Mouse (Mus musculus): ENCODE data around the gene Gm37240. TPM values are rescaled to one million over a fixed set of nuclear protein-coding genes. Genes with fewer than 3 reads are reported as not detected.

Gm37240 gene
- polyA plus RNA-seq, 1 experiment from 2014 or later = 7.2 TPM

- Histone ChIP-seq H3K4me3 (no peak overlapping the region), H3K9me3 (no peaks in the 10 kb centered on the region), H3K27me3 (replicated peaks) (no peaks in the 10 kb centered on the region), H3K9ac (no peak overlapping the region), H3K4me1 (peaks cover 13% of the 10 kb centered on the region), H3K36me3 (no peaks in the 10 kb centered on the region), H3K27ac (replicated peaks) (no peak overlapping the region), H3K4me2 (no peak overlapping the region)
- WGBS = 71% methylated on average over 1 of the region's 1 CpGs
- no peak for ATAC-seq (ENCODE audit: extremely low read depth, insufficient number of reproducible peaks, low FRiP score, low TSS enrichment)
These were observed 951.6 kb downstream of the Gm37240 start for GRCm38 (mm10) chr3:84935729-84936128.

GRCm38 (mm10) chr3:84930683-84931082 is 956.6 kb downstream of the Gm37240 start:
- H3K27ac ChIP-seq (replicated peaks) = no peak overlapping the region
- 50% methylated on average over 3 of the region's 3 CpGs for WGBS
- H3K4me1 ChIP-seq = peaks cover 15% of the 10 kb centered on the region; the same call in 1 of the 2 replicates
- H3K36me3 ChIP-seq = no peaks in the 10 kb centered on the region
- H3K9ac ChIP-seq = no peak overlapping the region
- no peak for ATAC-seq (ENCODE audit: extremely low read depth, insufficient number of reproducible peaks, low FRiP score, low TSS enrichment)
- H3K4me3 ChIP-seq = no peak overlapping the region
- H3K27me3 ChIP-seq (replicated peaks) = no peaks in the 10 kb centered on the region
- H3K4me2 ChIP-seq = no peak overlapping the region
- no peaks in the 10 kb centered on the region for H3K9me3 ChIP-seq

GRCm38 (mm10) chr3:84929171-84929570 is 958.1 kb downstream of the Gm37240 start:
- H3K27me3 ChIP-seq (replicated peaks) = no peaks in the 10 kb centered on the region
- H3K9ac ChIP-seq = no peak overlapping the region
- ATAC-seq (ENCODE audit: extremely low read depth, insufficient number of reproducible peaks, low FRiP score, low TSS enrichment) = no peak
- H3K4me1 ChIP-seq = peaks cover 28% of the 10 kb centered on the region
- H3K4me2 ChIP-seq = no peak overlapping the region
- 79% methylated on average over 3 of the region's 3 CpGs for WGBS
- no peak overlapping the region for H3K27ac ChIP-seq (replicated peaks)
- no peaks in the 10 kb centered on the region for H3K36me3 ChIP-seq
- H3K9me3 ChIP-seq = no peaks in the 10 kb centered on the region
- H3K4me3 ChIP-seq = no peak overlapping the region

- WGBS = 90% methylated on average over 2 of the region's 2 CpGs
- H3K36me3 ChIP-seq = no peaks in the 10 kb centered on the region
- no peak for ATAC-seq (ENCODE audit: extremely low read depth, insufficient number of reproducible peaks, low FRiP score, low TSS enrichment)
- no peak overlapping the region for H3K4me2 ChIP-seq
- no peaks in the 10 kb centered on the region for H3K27me3 ChIP-seq (replicated peaks)
- H3K4me1 ChIP-seq = peaks cover 40% of the 10 kb centered on the region
- no peak overlapping the region for H3K4me3 ChIP-seq
- no peak overlapping the region for H3K9ac ChIP-seq
- H3K27ac ChIP-seq (replicated peaks) = no peak overlapping the region
- H3K9me3 ChIP-seq = no peaks in the 10 kb centered on the region
These were observed 959.4 kb downstream of the Gm37240 start for GRCm38 (mm10) chr3:84927901-84928300.

- peaks cover 43% of the 10 kb centered on the region for H3K4me1 ChIP-seq
- H3K4me2 ChIP-seq = peak overlapping the region; percentile 32; the same call in 1 of the 2 replicates
- H3K9ac ChIP-seq = no peak overlapping the region
- no peak overlapping the region for H3K4me3 ChIP-seq
- H3K9me3 ChIP-seq = no peaks in the 10 kb centered on the region
- ATAC-seq (ENCODE audit: extremely low read depth, insufficient number of reproducible peaks, low FRiP score, low TSS enrichment) = no peak
- H3K27me3 ChIP-seq (replicated peaks) = no peaks in the 10 kb centered on the region
- WGBS = 66% methylated on average over 8 of the region's 8 CpGs
- H3K27ac ChIP-seq (replicated peaks) = no peak overlapping the region
- H3K36me3 ChIP-seq = no peaks in the 10 kb centered on the region
These were observed 960.0 kb downstream of the Gm37240 start for GRCm38 (mm10) chr3:84927168-84927794.

GRCm38 (mm10) chr3:84926140-84926539 is 961.2 kb downstream of the Gm37240 start:
- Histone ChIP-seq H3K27me3 (replicated peaks) (no peaks in the 10 kb centered on the region), H3K9me3 (no peaks in the 10 kb centered on the region), H3K9ac (peak overlapping the region; percentile 61; the same call in 1 of the 2 replicates), H3K4me3 (peak overlapping the region; percentile 29), H3K27ac (replicated peaks) (peak overlapping the region; percentile 67), H3K4me2 (peak overlapping the region; percentile 51), H3K36me3 (no peaks in the 10 kb centered on the region), H3K4me1 (peaks cover 45% of the 10 kb centered on the region)
- 69% methylated on average over 5 of the region's 5 CpGs for WGBS
- ATAC-seq (ENCODE audit: extremely low read depth, insufficient number of reproducible peaks, low FRiP score, low TSS enrichment) = no peak

- H3K9ac ChIP-seq = peak overlapping the region; percentile 61
- peaks cover 40% of the 10 kb centered on the region for H3K4me1 ChIP-seq
- H3K36me3 ChIP-seq = no peaks in the 10 kb centered on the region
- no peak for ATAC-seq (ENCODE audit: extremely low read depth, insufficient number of reproducible peaks, low FRiP score, low TSS enrichment)
- peak overlapping the region; percentile 51 for H3K4me2 ChIP-seq
- H3K9me3 ChIP-seq = no peaks in the 10 kb centered on the region
- 44% methylated on average over 4 of the region's 4 CpGs for WGBS
- no peaks in the 10 kb centered on the region for H3K27me3 ChIP-seq (replicated peaks)
- H3K4me3 ChIP-seq = peak overlapping the region; percentile 29
- H3K27ac ChIP-seq (replicated peaks) = peak overlapping the region; percentile 67
These were observed 962.1 kb downstream of the Gm37240 start for GRCm38 (mm10) chr3:84925229-84925628.

- Histone ChIP-seq H3K36me3 (no peaks in the 10 kb centered on the region), H3K4me2 (no peak overlapping the region), H3K9ac (no peak overlapping the region), H3K4me3 (no peak overlapping the region), H3K27me3 (replicated peaks) (no peaks in the 10 kb centered on the region), H3K27ac (replicated peaks) (no peak overlapping the region), H3K4me1 (peaks cover 43% of the 10 kb centered on the region), H3K9me3 (no peaks in the 10 kb centered on the region)
- ATAC-seq (ENCODE audit: extremely low read depth, insufficient number of reproducible peaks, low FRiP score, low TSS enrichment) = no peak
- 77% methylated on average over 1 of the region's 1 CpGs for WGBS
These were observed 963.6 kb downstream of the Gm37240 start for GRCm38 (mm10) chr3:84923670-84924069.

GRCm38 (mm10) chr3:84923256-84923655 is 964.1 kb downstream of the Gm37240 start:
- ATAC-seq (ENCODE audit: extremely low read depth, insufficient number of reproducible peaks, low FRiP score, low TSS enrichment) = no peak
- 66% methylated on average over 1 of the region's 1 CpGs for WGBS

GRCm38 (mm10) chr3:84921704-84922420 is 965.5 kb downstream of the Gm37240 start:
- H3K4me3 ChIP-seq = no peak overlapping the region
- H3K4me1 ChIP-seq = peaks cover 37% of the 10 kb centered on the region
- H3K9me3 ChIP-seq = no peaks in the 10 kb centered on the region
- H3K27ac ChIP-seq (replicated peaks) = no peak overlapping the region
- no peak overlapping the region for H3K4me2 ChIP-seq
- no peaks in the 10 kb centered on the region for H3K27me3 ChIP-seq (replicated peaks)
- no peak overlapping the region for H3K9ac ChIP-seq
- H3K36me3 ChIP-seq = no peaks in the 10 kb centered on the region
- WGBS = 66% methylated on average over 6 of the region's 6 CpGs
- no peak for ATAC-seq (ENCODE audit: extremely low read depth, insufficient number of reproducible peaks, low FRiP score, low TSS enrichment)

More at GRCm38 (mm10) chr3:84923256-84923655, 964.1 kb downstream of the Gm37240 start:
- H3K4me1 ChIP-seq = peaks cover 43% of the 10 kb centered on the region
- H3K9ac ChIP-seq = no peak overlapping the region
- H3K9me3 ChIP-seq = no peaks in the 10 kb centered on the region
- H3K36me3 ChIP-seq = no peaks in the 10 kb centered on the region
- H3K27me3 ChIP-seq (replicated peaks) = no peaks in the 10 kb centered on the region
- no peak overlapping the region for H3K4me2 ChIP-seq
- H3K27ac ChIP-seq (replicated peaks) = no peak overlapping the region
- no peak overlapping the region for H3K4me3 ChIP-seq

- Histone ChIP-seq H3K4me2 (no peak overlapping the region), H3K27ac (replicated peaks) (no peak overlapping the region), H3K27me3 (replicated peaks) (no peaks in the 10 kb centered on the region), H3K4me1 (peaks cover 10% of the 10 kb centered on the region), H3K36me3 (no peaks in the 10 kb centered on the region), H3K9ac (no peak overlapping the region), H3K4me3 (no peak overlapping the region), H3K9me3 (no peaks in the 10 kb centered on the region)
- 71% methylated on average over 9 of the region's 9 CpGs for WGBS
- ATAC-seq (ENCODE audit: extremely low read depth, insufficient number of reproducible peaks, low FRiP score, low TSS enrichment) = 0 out of 2 replicates have a peak, but pooled peaks have one; percentile 14
These were observed 969.2 kb downstream of the Gm37240 start for GRCm38 (mm10) chr3:84917903-84918679.
